Mouse (Mus musculus): Measurements from ENCODE around the gene Cped1.

The Cped1 gene

DNA sequence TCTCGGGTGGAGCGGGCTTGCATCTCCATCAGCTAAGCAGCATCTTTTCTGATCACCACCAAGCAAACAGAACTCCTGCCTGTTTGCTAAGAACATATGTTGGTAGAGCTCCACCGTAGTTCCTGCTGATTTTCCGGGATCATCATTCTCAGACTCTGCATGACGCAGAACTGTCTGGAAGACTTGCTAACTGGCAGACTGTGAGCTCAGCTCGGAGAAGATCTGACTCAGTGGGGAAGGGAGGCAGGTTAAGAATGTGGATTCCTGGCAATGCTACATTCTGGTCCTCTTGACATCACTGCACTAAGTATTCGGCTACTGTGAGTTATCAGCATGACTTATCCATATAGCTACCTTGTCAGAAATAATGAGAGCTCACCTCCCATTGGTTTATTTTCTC, 44.7 kb downstream of the Cped1 start:
- TF ChIP-seq GATA4 (IDR thresholded peaks at IDR 0.05; ENCODE audit: insufficient replicate concordance, low read length), result no peak

DNA sequence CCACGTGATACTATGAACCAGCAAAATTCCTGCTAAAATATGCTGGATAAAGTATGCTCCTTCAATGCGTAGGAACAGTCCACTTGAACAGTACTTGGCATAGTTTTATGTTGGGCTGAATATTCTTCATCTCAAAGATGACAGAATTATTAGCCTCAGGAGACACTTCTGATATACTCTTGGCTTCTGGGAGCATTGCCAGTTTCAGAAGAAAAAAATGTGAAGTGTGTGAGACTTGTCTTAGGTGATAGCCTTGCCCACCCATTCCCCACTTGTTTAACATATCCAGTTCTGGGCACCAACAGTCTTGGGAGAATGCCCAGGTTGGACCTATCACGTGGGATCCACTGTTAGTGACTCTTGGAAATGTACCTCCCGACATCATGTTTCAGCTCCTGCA, 47.5 kb downstream of the Cped1 start:
- no peak for TF ChIP-seq GATA4 (IDR thresholded peaks at IDR 0.05; ENCODE audit: insufficient replicate concordance, low read length)

DNA sequence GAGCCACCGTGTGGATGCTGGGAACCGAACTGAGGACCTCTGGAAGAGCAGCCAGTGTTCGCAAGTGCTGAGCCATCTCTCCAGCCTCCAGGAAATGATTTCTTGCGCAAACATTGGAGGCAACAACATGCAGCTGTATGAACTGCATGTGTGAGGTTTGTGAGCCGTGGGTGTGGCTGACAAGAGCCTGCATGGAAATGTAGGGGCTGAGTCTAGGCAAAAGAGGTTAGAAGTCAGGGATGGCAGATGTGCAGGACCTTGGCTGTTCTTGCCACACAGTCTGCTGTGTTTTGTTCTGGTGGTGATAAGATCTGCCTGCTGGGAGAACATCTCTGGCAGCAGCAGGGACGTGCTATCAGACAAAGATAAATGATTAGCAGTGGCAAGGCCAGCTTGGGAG, 49.7 kb downstream of the Cped1 start:
- TF ChIP-seq GATA4 (IDR thresholded peaks at IDR 0.05; ENCODE audit: insufficient replicate concordance, low read length), result peak; percentile 35; the same call in 1 of the 2 replicates

DNA sequence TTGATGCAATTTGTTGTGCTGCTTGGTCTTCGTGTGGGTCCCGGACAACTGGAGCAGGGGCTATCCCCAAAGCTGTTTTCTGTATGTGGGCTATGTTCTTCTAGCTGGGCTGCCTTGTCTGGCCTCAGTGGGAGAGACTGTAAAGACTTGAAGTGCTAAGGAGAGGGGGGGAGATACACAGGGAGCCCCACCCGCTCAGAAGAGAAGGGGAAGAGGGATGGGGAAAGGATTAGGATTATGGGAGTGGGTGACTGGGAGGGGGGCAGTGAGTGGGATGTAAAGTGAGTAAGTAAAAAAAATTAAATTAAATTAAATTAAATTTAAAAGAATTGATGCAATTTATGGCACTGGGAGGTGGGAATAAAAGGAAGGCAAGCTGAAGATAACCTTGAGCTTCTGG, 50.2 kb downstream of the Cped1 start:
- no peak for TF ChIP-seq GATA4 (IDR thresholded peaks at IDR 0.05; ENCODE audit: insufficient replicate concordance, low read length)

- no peak for TF ChIP-seq GATA4 (IDR thresholded peaks at IDR 0.05; ENCODE audit: insufficient replicate concordance, low read length)
Measured at GRCm38 (mm10) chr6:22036396-22036795, 50.7 kb downstream of the Cped1 start.

DNA sequence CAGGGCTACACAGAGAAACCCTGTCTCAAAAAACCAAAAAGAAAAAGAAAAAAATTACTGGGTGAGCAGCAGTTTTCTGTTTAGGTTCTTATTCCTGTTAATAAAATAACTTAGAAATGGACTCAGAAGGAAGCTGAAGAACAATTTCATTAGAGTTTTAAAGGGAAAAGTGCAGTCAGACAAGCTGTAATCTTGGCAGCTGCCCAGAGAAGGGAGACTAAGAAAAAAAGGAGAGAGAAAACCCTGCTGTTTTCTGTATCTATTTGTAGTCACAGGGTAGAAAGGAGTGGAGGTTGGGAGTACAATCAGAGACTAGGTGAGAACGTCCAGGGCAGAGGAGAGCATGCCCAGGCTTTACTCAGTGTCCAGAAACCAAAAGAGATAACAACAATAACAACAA, 51.2 kb downstream of the Cped1 start:
- TF ChIP-seq GATA4 (IDR thresholded peaks at IDR 0.05; ENCODE audit: insufficient replicate concordance, low read length), result no peak

DNA sequence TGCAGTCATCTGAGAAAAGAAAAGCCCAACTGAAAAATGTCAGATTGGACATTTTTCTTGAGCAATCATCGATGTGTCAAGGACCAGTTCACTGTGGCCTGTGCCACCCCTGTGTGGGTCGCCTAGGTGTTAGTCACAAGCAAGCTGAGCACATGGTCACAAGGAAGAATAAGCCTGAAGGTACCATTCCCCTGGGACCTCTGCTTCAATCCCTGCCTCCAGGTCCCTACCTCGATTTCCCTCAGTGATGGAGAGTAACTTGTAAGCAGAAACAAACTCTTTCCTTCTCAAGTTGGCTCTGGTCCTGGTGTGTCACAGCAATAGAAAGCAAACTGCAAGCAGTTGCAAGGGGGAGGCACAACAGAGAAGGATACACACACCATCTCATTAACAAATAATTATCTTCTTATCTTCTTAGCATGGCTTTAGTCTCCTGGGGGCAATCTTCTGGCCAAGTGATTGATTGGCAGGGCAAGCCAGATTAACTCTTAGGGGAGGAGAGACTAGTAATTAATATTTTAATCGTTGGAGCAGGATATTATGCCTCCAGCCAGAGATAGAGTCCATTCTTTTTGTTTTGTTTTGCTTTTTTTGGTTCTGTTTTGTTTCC, 51.8 kb downstream of the Cped1 start:
- no peak for TF ChIP-seq GATA4 (IDR thresholded peaks at IDR 0.05; ENCODE audit: insufficient replicate concordance, low read length)

DNA sequence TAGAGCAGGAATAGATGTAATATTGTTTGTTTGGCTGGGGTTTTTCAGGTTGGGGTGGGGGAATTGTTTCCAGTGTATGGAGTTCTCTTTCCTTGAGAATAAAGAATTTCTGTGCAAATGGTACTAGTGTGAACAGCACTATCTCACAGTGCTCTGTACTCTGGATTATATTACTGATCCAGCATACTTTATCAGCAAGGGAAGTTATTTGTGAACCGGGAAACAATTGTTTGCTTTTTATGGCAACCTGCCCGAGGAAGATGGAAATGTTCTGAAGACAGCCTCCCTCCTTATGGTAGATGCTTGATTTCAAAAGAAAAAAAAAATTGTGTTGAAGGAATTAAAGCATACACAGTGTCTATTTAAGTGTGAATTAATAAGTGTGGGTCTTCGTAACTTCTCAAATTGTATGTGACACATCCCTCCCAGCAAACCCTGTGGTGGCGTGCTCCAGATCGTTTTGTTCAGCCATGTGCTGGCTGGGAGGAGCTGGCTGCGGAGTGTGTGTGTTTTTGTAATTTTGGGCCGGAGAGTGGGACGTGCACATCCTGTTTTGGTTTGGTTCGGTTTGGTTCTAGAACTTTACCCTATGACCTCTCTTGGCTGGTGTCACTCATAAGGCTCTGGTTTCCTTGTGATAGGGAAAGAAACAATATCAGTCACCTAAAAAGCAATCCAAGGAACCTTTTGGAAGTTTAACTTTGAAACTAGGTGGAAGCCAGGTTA, 59.3 kb downstream of the Cped1 start:
- TF ChIP-seq GATA4 (IDR thresholded peaks at IDR 0.05; ENCODE audit: insufficient replicate concordance, low read length), result peak; percentile 61

DNA sequence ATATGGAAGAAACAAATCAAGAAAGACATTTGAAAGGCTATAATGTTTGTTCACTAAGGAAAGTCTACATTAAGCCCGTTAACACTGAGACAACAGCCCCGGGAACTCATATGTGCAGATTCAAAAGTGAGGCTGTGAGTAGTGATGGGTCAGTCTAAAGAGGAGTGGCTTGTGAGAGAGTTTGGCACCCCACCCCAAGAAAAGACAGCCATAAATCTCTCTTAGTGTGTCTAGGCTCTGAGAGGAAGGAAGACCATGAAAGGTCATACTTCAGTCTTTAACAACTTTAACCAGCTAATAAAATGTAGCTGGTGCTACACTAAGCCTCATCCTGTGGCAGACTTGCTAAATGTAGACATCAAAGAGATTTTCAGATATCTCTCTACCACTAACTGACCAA, 61.4 kb downstream of the Cped1 start:
- TF ChIP-seq GATA4 (IDR thresholded peaks at IDR 0.05; ENCODE audit: insufficient replicate concordance, low read length), result no peak

GRCm38 (mm10) chr6:22049093-22049492, 63.4 kb downstream of the Cped1 start:
- TF ChIP-seq GATA4 (IDR thresholded peaks at IDR 0.05; ENCODE audit: insufficient replicate concordance, low read length), result peak; percentile 30; the same call in 1 of the 2 replicates

DNA sequence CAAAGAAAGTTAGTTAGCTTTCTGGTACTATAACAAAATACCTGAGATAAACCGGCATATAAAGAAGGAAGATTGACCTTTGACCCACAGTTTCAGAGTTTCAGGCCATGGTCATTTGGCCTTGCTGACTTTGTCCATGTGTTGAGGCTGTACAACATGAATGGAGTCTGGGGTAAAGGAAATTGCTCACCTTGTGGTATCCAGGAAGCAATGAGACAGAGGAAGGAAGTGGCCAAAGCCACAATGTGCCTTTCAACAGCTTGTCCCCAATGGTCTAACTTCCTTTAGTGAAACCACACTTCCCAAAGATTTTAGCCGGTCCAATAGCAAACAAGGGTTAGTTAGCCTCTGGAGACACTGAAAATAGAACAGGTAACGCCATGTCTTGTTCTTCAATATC, 65.8 kb downstream of the Cped1 start:
- no peak for TF ChIP-seq GATA4 (IDR thresholded peaks at IDR 0.05; ENCODE audit: insufficient replicate concordance, low read length)

DNA sequence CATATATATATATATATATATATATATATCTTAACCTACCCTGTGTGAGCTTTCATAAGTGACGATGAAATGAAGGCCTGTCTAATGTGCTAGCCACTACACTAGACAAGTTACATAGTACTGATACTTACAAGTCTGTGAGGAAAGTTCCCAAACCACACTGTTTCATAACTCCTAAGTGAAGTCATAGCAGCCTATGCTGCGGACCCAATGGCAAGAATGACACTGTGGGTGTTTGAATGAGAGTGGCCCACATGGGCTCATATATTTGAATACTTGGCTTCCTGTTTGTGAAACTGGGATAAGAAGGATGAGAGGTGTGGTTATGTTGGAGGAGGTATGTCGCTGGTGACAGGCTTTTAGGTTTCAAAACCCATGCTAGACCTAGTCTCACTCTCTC, 67.3 kb downstream of the Cped1 start:
- no peak for TF ChIP-seq GATA4 (IDR thresholded peaks at IDR 0.05; ENCODE audit: insufficient replicate concordance, low read length)

DNA sequence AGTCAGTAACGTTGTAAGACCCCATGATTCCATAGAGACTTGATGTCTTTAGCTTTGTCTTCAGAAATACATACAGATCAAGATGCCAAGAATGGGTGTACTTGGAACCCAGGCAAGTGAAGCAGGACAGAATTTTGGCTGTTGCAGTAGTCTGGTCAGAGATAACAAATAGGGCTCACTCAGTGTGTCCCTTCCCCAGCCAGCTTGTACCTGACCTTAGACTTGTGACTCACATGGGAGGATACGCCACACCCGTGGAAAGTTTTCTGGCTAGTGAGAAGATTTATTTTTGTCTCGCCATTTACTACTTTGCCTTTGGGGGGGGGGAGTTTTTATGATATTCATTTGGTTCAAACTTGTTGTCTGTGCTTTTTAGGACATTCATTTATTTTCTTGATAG, 78.6 kb downstream of the Cped1 start:
- no peak for TF ChIP-seq GATA4 (IDR thresholded peaks at IDR 0.05; ENCODE audit: insufficient replicate concordance, low read length)

DNA sequence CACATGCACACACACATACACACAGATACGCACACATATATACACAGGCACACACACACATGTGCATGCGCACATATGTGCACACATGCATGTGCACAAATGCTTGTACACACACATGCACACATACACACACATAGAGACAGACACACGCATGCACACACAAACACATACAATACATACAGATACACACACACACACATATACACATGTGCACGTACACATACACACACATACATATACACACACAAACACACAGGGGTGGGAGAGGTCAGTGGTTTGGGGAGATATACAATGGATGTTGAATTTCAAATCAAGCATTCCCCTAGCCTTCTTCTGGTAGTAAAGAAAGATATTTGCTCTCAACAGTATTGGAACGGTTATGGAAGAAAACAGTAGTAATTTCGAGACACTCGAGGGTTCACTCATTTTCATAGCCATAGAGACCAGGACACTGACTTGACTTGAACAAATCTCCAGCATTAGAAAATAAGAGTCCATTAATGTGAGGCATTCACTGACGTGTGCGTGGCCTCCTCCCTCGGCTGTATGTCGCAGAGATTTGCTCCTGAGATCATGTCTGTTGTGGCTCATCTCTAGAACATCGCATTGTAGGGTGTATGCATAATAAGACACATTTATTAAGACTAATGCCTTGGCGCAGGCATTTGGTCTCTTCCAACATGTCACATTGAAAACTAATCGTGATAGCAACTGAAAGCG, 85.0 kb downstream of the Cped1 start:
- no peak for TF ChIP-seq GATA4 (IDR thresholded peaks at IDR 0.05; ENCODE audit: insufficient replicate concordance, low read length)

- TF ChIP-seq GATA4 (IDR thresholded peaks at IDR 0.05; ENCODE audit: insufficient replicate concordance, low read length), result no peak
Measured at GRCm38 (mm10) chr6:22071323-22071840, 85.7 kb downstream of the Cped1 start.

- TF ChIP-seq GATA4 (IDR thresholded peaks at IDR 0.05; ENCODE audit: insufficient replicate concordance, low read length), result no peak
Measured at GRCm38 (mm10) chr6:22072737-22073136, 87.0 kb downstream of the Cped1 start.

All from liver, adult (tissue).